Mouse (Mus musculus) spleen, adult 2 months (tissue): ENCODE measurements around the gene Tmem54.

Source experiments
- CTCF ChIP-seq: fragments of 200-500 bp; IDR thresholded peaks from 2 replicates; pipeline ENCODE4 v1.5.1; 2011; ENCODE audit warnings: mild to moderate bottlenecking, inconsistent platforms; ENCODE audit not compliant: insufficient read depth, insufficient read length, insufficient replicate concordance; ENCODE audit errors: extremely low read depth
- POLR2A ChIP-seq: fragments of 200-500 bp; IDR thresholded peaks from 2 replicates; pipeline ENCODE4 v1.6.1; 2011; ENCODE audit warnings: low read depth, low read length, inconsistent platforms

DNA sequence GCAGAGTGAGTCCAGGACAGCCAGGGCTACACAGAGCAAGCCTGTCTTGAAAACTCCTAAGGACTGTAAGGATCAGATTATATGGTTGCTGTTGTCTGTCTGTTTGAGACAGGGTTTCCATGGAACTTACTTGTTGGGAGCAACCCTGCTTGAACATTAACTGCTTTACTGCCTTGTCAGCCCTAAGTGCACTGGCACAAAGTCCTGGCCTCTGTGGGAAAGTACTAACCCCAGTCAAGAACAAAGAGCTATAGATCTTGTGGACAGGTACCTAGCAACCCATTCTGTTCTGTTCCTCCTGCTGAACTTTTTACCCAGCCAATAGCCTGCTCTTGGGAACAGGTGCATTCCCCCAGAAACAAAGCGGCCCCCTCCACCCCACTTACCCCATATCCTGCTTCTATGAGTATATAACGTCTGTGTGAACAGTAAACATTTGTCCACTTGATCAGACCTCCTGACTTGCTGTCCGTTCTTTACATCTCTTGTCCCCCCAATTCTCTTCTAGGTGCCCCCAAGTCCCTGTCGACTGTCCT lies 46.0 kb downstream of the Tmem54 start:
- TF ChIP-seq CTCF (no peak), POLR2A (no peak)
